ENCODE assay signal across 9 mouse cellular contexts in genomic region chr7:141277701-141278678, GRCm38 (mm10). TPM values are rescaled to one million over a fixed set of nuclear protein-coding genes. Genes with fewer than 3 reads are reported as not detected.
DNase-seq lines count a peak whose midpoint lies in the region; ATAC-seq and TF ChIP-seq lines count a peak whose summit lies in the region.
"Had no signal": no experiment of that assay in that cellular context is flagged by ENCODE, and none has a peak within 500 bp of the region (broad histone marks: within the 10 kb centered on the region; RNA-seq: fewer than 3 reads in every experiment).

No protein-coding gene starts in this region.

- in situ Hi-C loops in Patski (cut with MboI; ENCODE audit: low pct_unique_long_range_greater_than_20kb): no loop called here

- DNase-seq in heart, adult 9 months (ENCODE audit: low spot score in 2 of 2): no peak
- DNase-seq in Patski (ENCODE audit: low read depth, low spot score): no peak
- DNase-seq in hindbrain, postnatal 0 days (ENCODE audit: low spot score): no peak
- no peak for DNase-seq in midbrain, embryonic 14.5 days
- no peak for DNase-seq in ovary, postnatal 14 days (ENCODE audit: low spot score)
- DNase-seq in cerebellum, adult 9-11 months: no peak
- DNase-seq in layer of hippocampus, postnatal 36 days: no peak

- WGBS in heart, embryonic 14.5 days: 77% methylated on average over 11 of the region's 11 CpGs
- WGBS in hindbrain, postnatal 0 days: 86% methylated on average over 11 of the region's 11 CpGs
- 88% methylated on average over 11 of the region's 11 CpGs for WGBS in midbrain, embryonic 14.5 days

- peak overlapping the region; percentile 98 for H3K4me2 ChIP-seq in heart, embryonic 14.5 days (ENCODE audit: low read length)
- H3K4me2 ChIP-seq in hindbrain, postnatal 0 days (ENCODE audit: low read depth, low read length): peak overlapping the region; percentile 98
- peak overlapping the region; percentile 75 for H3K4me2 ChIP-seq in midbrain, embryonic 14.5 days (ENCODE audit: low read length)

- no peak overlapping the region for H3K27ac ChIP-seq in heart, embryonic 14.5 days (replicated peaks in 1 of 2; ENCODE audit: control insufficient read depth in 1 of 2, insufficient read depth in 1 of 2, low read depth in 2 of 2, low read length in 2 of 2)
- no peak overlapping the region for H3K27ac ChIP-seq in hindbrain, postnatal 0 days
- H3K27ac ChIP-seq in midbrain, embryonic 14.5 days (replicated peaks; ENCODE audit: low read depth, low read length): no peak overlapping the region

- H3K9me3 ChIP-seq in heart, embryonic 14.5 days (ENCODE audit: control insufficient read depth, low read length): no peaks in the 10 kb centered on the region
- H3K9me3 ChIP-seq in hindbrain, postnatal 0 days (ENCODE audit: low read length): no peaks in the 10 kb centered on the region
- no peaks in the 10 kb centered on the region for H3K9me3 ChIP-seq in midbrain, embryonic 14.5 days (ENCODE audit: control insufficient read depth, low read length)

- H3K36me3 ChIP-seq in heart, embryonic 14.5 days (ENCODE audit: control insufficient read depth, insufficient read depth, low read length): no peaks in the 10 kb centered on the region
- no peaks in the 10 kb centered on the region for H3K36me3 ChIP-seq in hindbrain, postnatal 0 days (ENCODE audit: insufficient read depth, low read length)
- no peaks in the 10 kb centered on the region for H3K36me3 ChIP-seq in midbrain, embryonic 14.5 days (ENCODE audit: control insufficient read depth, insufficient read depth, low read length)

- no peak for ATAC-seq in heart, embryonic 14.5 days (ENCODE audit: insufficient number of reproducible peaks, insufficient read depth, low FRiP score, low read depth)
- peak; percentile 19 for ATAC-seq in Patski
- peak; percentile 1; the same call in 1 of the 2 replicates for ATAC-seq in hindbrain, postnatal 0 days
- peak; percentile 4; the same call in 1 of the 2 replicates for ATAC-seq in midbrain, embryonic 14.5 days (ENCODE audit: low FRiP score, low TSS enrichment)

- H3K9ac ChIP-seq in heart, embryonic 14.5 days (ENCODE audit: low read length): no peak overlapping the region
- no peak overlapping the region for H3K9ac ChIP-seq in hindbrain, postnatal 0 days (replicated peaks; ENCODE audit: low read length)
- peak overlapping the region; percentile 48; the same call in 1 of the 2 replicates for H3K9ac ChIP-seq in midbrain, embryonic 14.5 days (replicated peaks; ENCODE audit: low read length)

- no peak for TF ChIP-seq CTCF in Patski (IDR thresholded peaks at IDR 0.05)
- TF ChIP-seq CTCF in hindbrain, postnatal 0 days (IDR thresholded peaks at IDR 0.05; ENCODE audit: low read depth): no peak

- H3K27me3 ChIP-seq in heart, embryonic 14.5 days (ENCODE audit: control insufficient read depth, insufficient read depth, low read length): peaks cover 17% of the 10 kb centered on the region; the same call in 1 of the 2 replicates
- H3K27me3 ChIP-seq in Patski: no peaks in the 10 kb centered on the region
- H3K27me3 ChIP-seq in hindbrain, postnatal 0 days (ENCODE audit: insufficient read depth, low read length): no peaks in the 10 kb centered on the region
- H3K27me3 ChIP-seq in midbrain, embryonic 14.5 days (ENCODE audit: control insufficient read depth, insufficient read depth, low read length): no peaks in the 10 kb centered on the region

- peaks cover 2 to 12% of the 10 kb centered on the region in 2 experiments; a peak in 3 of 4 replicates for H3K4me1 ChIP-seq in heart, embryonic 14.5 days (ENCODE audit: control insufficient read depth in 2 of 2, insufficient read depth in 2 of 2, low read length in 2 of 2)
- H3K4me1 ChIP-seq in hindbrain, postnatal 0 days (ENCODE audit: insufficient read depth, low read length): peaks cover 8% of the 10 kb centered on the region; the same call in 1 of the 2 replicates
- H3K4me1 ChIP-seq in midbrain, embryonic 14.5 days (ENCODE audit: control insufficient read depth, insufficient read depth, low read length): peaks cover 11% of the 10 kb centered on the region; the same call in 1 of the 2 replicates

- CTCF ChIA-PET in Patski (lab: Charles Lee): interaction anchor here (1.0 to 1.7 kb wide), 3 partner anchors 12 to 24 kb away, joined by 3 to 4 read pairs (median 3); no protein-coding TSS in a partner anchor

- H3K4me3 ChIP-seq in heart, embryonic 14.5 days (ENCODE audit: control insufficient read depth in 1 of 2, insufficient read depth in 1 of 2, low read depth in 1 of 2, low read length in 2 of 2): no peak overlapping the region; a peak in 1 of 4 replicates
- H3K4me3 ChIP-seq in hindbrain, postnatal 0 days (ENCODE audit: low read length): no peak overlapping the region
- H3K4me3 ChIP-seq in midbrain, embryonic 14.5 days (replicated peaks; ENCODE audit: low read depth, low read length): no peak overlapping the region

- POLR2A ChIA-PET in Patski (lab: Charles Lee): no interaction called here

RNA-seq across cellular contexts. Expression of gene Sct, which starts 0.9 kb away (rescaled TPM):
- 1.6 and 2.3 TPM in 2 replicates for polyA plus RNA-seq in heart, embryonic 14.5 days (2014; fragmentation: Nextera tagmentation; extraction: Ambion mirVana)
- not detected for polyA plus RNA-seq in Patski (2021)
- 3.7 TPM in 1 of 2 replicates, not detected in the other for total RNA-seq in hindbrain, postnatal 0 days (2014; rRNA removed)
- 7.6 and 9.9 TPM in 2 replicates for polyA plus RNA-seq in hindbrain, postnatal 0 days (2015; fragmentation: Nextera tagmentation; extraction: Ambion mirVana)
- 0.49 and 1.3 TPM in 2 replicates for polyA plus RNA-seq in midbrain, embryonic 14.5 days (2014; fragmentation: Nextera tagmentation; extraction: Ambion mirVana)
- not detected for total RNA-seq in layer of hippocampus, postnatal 36 days (2021)
- total RNA-seq: adrenal gland, adult 18-20 months had no signal

RNA-seq across cellular contexts. Expression of gene Cdhr5, which starts 1.4 kb away (rescaled TPM):
- polyA plus RNA-seq in heart, embryonic 14.5 days (2014; fragmentation: Nextera tagmentation; extraction: Ambion mirVana): not detected in 2 replicates
- polyA plus RNA-seq in Patski (2021): not detected
- total RNA-seq in hindbrain, postnatal 0 days (2014; rRNA removed): not detected in 2 replicates
- 0.23 TPM in 1 of 2 replicates, not detected in the other for polyA plus RNA-seq in hindbrain, postnatal 0 days (2015; fragmentation: Nextera tagmentation; extraction: Ambion mirVana)
- polyA plus RNA-seq in midbrain, embryonic 14.5 days (2014; fragmentation: Nextera tagmentation; extraction: Ambion mirVana): not detected in 2 replicates
- not detected for total RNA-seq in layer of hippocampus, postnatal 36 days (2021)

RNA-seq across cellular contexts. Expression of gene Irf7, which starts 11.7 kb away (rescaled TPM):
- 2.8 and 4.7 TPM in 2 replicates for polyA plus RNA-seq in heart, embryonic 14.5 days (2014; fragmentation: Nextera tagmentation; extraction: Ambion mirVana)
- polyA plus RNA-seq in Patski (2021): 10.5 TPM
- total RNA-seq in hindbrain, postnatal 0 days (2014; rRNA removed): 3.9 and 7.0 TPM in 2 replicates
- 3.3 and 5.5 TPM in 2 replicates for polyA plus RNA-seq in hindbrain, postnatal 0 days (2015; fragmentation: Nextera tagmentation; extraction: Ambion mirVana)
- polyA plus RNA-seq in midbrain, embryonic 14.5 days (2014; fragmentation: Nextera tagmentation; extraction: Ambion mirVana): 1.1 and 9.2 TPM in 2 replicates
- total RNA-seq in layer of hippocampus, postnatal 36 days (2021): 1 to 10 TPM in 1 of 2 experiments, under 1 TPM in 1; 0.51 to 1.2 TPM

RNA-seq across cellular contexts. Expression of gene Drd4, which starts 13.8 kb away (rescaled TPM):
- polyA plus RNA-seq in heart, embryonic 14.5 days (2014; fragmentation: Nextera tagmentation; extraction: Ambion mirVana): not detected in 2 replicates
- polyA plus RNA-seq in Patski (2021): not detected
- total RNA-seq in hindbrain, postnatal 0 days (2014; rRNA removed): 0.54 and 0.94 TPM in 2 replicates
- polyA plus RNA-seq in hindbrain, postnatal 0 days (2015; fragmentation: Nextera tagmentation; extraction: Ambion mirVana): 0.73 and 0.79 TPM in 2 replicates
- 0.53 and 0.54 TPM in 2 replicates for polyA plus RNA-seq in midbrain, embryonic 14.5 days (2014; fragmentation: Nextera tagmentation; extraction: Ambion mirVana)
- under 1 TPM in 1 of 2 experiments, not detected in 1; 0.18 TPM for total RNA-seq in layer of hippocampus, postnatal 36 days (2021)

RNA-seq across cellular contexts. Expression of gene Phrf1, which starts 49.4 kb away (rescaled TPM):
- polyA plus RNA-seq in heart, embryonic 14.5 days (2014; fragmentation: Nextera tagmentation; extraction: Ambion mirVana): 41.3 and 44.4 TPM in 2 replicates
- polyA plus RNA-seq in Patski (2021): 68.6 TPM
- 52.2 and 56.4 TPM in 2 replicates for total RNA-seq in hindbrain, postnatal 0 days (2014; rRNA removed)
- 35.6 and 38.0 TPM in 2 replicates for polyA plus RNA-seq in hindbrain, postnatal 0 days (2015; fragmentation: Nextera tagmentation; extraction: Ambion mirVana)
- 60.1 and 77.5 TPM in 2 replicates for polyA plus RNA-seq in midbrain, embryonic 14.5 days (2014; fragmentation: Nextera tagmentation; extraction: Ambion mirVana)
- 10 to 100 TPM; 79.9 to 86.9 TPM for total RNA-seq in layer of hippocampus, postnatal 36 days (2021)
